Mouse (Mus musculus): Measurements from ENCODE around the gene Alkbh7. TPM values are rescaled to one million over a fixed set of nuclear protein-coding genes. Genes with fewer than 3 reads are reported as not detected.
A peak's percentile ranks its signal among the peaks of the same experiment; 100 is the strongest.

The Alkbh7 gene
- total RNA-seq, 2 experiments from 2014 or later = 23.3 to 25.2 TPM

DNA sequence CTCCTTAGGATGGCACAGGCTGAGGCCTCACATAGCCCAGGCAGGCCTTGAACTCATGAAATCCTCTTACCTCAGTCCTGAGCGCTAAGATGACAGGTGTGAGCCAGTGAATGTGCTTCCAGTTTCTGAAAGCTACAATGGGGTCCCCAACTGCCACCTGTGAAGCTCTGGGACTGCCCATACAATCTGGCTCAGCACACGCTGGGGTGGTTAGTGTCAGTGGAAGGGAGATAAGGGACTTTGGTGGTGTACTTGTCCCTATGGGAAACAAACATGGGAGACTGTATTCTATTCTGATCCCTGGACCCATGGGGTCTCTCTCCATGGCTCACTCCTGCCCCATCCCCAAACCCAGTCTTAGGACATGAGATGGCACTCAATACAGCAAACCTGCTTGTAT, 22.6 kb downstream of the Alkbh7 start:
- intact Hi-C loops (cut with DNase I; ENCODE audit: low total_unique reads) = no loop called here
- no peak for DNase-seq

DNA sequence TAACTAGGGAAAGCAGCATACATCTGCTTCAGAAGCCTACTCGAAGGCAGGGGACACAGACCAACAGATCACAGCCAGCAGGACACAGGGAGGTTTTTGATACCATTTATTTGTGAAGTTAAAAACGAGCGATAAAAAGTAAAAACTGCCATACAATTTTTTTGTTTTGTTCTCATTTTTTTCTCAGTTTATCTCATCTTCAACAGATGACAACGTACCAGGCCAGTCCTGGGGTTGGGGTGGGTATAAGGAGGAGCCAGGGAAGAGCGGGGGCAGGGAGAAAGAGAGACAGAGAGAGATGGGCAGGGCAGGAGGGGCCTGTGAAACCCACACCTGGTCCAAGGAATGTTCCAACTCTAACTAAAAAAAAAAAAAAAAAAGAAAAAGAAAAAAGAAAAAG, 23.8 kb downstream of the Alkbh7 start:
- no peak for DNase-seq
- intact Hi-C loops (cut with DNase I; ENCODE audit: low total_unique reads) = no loop called here

DNA sequence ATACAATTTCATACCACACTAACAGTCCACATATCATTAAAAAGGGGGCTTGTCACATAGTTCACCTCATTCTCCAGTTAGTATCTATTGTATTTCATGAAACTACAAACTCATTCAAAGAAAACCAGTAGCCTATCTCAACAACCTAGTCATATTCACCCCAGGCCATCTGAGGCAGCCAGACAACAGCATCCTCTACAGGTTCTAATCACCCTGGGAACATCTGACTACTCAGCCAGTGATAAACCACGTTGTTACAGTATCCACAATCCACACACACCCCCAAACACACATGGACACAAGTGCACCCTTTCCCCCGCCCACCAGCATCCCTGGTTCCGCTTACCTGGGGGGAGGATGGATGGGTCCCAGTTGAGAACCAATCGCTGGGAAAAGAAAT, 30.3 kb downstream of the Alkbh7 start:
- intact Hi-C loops (cut with DNase I; ENCODE audit: low total_unique reads) = no loop called here

DNA sequence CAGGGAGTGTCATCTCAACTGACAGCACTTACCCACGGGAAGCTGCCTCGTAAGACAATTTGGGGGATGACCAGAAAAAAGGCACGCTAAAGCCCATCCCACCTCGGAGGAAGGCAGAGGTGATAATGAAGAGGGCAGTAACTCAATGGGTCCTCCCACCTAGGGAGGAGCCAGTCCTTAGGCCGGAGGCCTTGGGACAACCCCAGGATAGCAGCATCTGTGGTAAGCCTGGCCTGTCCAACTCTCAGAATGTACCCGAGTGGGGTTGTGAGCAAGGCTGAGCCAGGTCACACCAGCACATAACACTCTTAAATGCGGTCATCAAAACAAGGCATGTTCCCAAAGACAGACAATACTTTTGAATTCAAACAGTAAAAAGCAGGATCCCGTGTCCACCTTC, 32.6 kb downstream of the Alkbh7 start:
- DNase-seq = no peak
- intact Hi-C loops (cut with DNase I; ENCODE audit: low total_unique reads) = no loop called here

More for the DNA sequence above, 30.3 kb downstream of the Alkbh7 start:
- DNase-seq = no peak

DNA sequence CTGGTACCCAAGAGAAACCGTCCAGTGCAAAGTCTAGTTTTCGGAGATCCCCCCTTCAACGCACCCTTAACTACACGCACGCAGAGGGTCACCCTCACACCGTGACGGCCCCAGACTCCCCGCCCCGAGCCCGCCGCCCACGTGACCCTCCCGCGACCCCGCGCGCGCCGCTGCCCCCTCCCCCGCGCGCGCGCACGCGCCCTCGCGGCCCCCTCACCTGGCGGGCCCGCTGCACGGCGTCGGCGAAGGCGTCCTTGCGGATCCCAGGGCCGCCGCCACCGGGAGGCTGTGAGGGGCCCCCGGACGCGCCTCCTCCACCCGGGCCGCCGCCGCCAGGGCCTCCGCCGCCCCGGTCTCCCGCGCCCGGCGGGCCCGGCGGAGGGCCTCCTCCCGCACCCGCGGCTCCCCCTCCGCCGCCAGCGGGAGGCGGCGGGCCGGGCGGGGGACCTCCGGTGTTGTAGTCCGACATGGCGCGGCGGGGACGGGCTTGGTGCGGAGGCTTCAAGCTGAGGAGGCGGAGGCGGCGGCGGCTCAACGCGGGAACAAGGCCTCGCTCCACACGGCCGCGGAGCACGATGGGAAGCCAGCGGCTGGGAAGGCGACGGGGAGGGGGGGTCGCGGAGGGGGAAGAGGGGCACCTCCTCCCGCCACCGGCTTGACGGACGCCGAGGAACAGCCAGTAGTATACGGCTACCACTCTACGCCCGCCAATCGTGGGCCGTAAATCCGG, 34.0 kb downstream of the Alkbh7 start, which contains the start of gene Khsrp:
Gene Khsrp, minus strand, starts transcription at position 592 of the 730 bp plus-strand sequence.
- DNase-seq = peak; percentile 47

DNA sequence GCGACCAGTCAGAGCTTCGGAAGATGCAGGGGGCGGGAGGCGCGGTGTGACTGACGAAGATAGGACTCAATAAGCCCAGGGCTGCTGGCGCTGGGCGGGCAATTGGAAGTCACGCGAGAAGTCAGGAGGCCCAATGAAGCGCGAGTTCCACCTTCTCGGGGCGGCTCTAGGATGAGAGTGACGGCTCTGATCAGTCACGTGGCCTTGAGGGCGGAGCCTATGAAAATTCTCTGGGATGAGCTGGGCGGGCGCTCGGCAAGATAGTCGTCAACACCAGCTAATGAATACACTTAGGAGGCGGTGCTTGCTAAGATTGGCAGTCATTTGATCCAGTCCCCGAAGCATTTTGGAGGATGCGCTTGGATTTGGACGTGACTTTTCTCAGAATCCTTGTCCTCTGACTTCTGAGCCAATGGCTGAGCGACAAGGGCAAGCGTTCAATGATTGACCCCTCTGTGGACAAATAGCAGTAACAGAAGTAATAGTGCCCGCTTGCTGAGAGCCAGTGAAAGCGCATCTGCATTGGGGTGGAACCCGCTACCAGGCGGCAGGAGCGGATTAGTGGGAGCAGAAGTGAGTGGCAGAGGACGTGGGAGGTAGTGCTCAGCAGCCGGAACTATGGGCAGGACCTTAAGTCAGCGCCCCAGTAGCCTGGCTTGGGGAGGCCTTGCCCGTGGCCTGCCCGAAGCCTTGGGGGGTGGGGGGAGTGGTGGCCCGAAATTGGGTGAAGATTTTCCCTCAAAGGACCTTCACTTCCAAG, 34.7 kb downstream of the Alkbh7 start:
- peak; percentile 99 for DNase-seq
- intact Hi-C loops (cut with DNase I; ENCODE audit: low total_unique reads) = no loop called here

More for the DNA sequence above, 34.0 kb downstream of the Alkbh7 start, which contains the start of gene Khsrp:
- intact Hi-C loops (cut with DNase I; ENCODE audit: low total_unique reads) = no loop called here

DNA sequence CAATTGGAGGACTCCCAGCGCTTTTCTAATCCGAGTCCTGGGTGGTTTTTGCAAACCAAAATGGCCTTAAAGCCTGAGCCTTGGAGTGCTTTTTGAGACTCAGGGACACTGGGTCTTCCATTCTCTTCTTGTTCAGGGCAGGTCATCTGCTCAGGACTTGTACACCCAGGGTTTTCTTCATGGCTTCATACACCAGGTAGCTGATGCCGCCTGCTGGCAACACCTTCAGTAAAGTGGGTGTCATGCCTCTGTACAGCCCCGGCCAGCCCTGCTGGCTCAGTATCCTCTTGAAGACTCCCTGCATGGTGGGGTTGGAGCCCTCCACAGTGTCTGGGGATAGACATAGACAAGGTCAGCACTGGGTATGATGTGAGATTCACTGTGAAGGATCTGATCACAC, 35.7 kb downstream of the Alkbh7 start:
- no peak for DNase-seq
- intact Hi-C loops (cut with DNase I; ENCODE audit: low total_unique reads) = no loop called here

DNA sequence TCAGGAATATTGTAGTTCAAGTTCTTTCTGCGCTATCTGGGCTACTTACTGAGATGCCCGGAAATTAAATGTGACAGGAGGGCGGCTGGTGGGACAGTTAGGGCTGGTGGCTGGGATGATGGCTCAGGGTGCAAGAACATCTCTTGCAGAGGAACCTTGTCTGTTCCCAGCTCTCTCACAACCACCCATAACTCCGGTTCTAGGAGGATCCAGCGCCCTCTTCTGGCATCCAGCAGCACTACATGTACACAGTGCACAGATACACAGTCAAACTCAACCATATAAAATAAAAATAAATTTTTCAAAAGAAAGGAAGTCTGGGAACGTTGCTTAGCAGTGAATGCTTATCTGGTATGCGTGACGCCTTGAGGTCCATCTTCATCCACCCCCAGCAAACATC, 41.8 kb downstream of the Alkbh7 start:
- no peak for DNase-seq
- intact Hi-C loops (cut with DNase I; ENCODE audit: low total_unique reads) = no loop called here

DNA sequence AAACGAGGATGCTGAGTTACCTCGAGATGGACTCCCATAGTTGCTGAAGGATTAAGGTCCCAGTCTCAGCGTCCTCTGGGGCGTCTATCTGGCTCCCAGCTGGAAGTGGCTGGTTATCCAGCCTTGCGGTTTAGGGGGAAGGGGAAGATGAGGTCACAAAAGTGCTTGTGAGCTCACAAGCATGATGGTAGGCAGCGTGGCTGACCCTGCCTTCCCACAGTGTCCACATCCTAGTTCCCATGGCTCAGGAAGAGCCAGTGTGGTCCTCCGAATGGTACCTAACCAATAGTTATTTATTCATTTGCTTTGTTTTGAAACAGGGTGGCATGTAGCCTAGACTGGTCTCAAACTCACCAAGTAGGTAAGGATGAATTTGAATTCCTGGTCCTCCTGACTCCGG, 44.4 kb downstream of the Alkbh7 start, which contains the start of gene Slc25a41:
Gene Slc25a41, minus strand, starts transcription at position 101 of the 400 bp plus-strand sequence.
- intact Hi-C loops (cut with DNase I; ENCODE audit: low total_unique reads) = no loop called here
- DNase-seq = no peak

DNA sequence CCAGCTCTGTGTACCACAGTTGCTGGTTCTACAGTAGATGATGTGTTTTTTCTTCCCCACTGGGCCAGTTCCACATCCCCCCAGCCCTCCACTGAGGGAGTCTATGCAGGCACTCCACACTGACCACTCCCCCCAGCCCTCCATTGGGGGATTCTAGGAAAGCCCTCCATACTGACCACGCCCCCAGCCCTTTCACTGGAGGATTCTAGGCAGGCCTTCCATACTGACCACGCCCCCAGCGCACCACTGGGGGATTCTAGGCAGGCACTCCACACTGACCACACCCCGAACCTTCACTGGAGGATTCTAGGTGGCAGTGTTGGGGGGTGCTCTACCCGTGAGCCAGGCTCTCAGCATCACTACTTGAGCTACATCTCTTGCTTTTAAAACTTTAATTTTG, 50.3 kb downstream of the Alkbh7 start:
- DNase-seq = no peak
- intact Hi-C loops (cut with DNase I; ENCODE audit: low total_unique reads) = no loop called here

DNA sequence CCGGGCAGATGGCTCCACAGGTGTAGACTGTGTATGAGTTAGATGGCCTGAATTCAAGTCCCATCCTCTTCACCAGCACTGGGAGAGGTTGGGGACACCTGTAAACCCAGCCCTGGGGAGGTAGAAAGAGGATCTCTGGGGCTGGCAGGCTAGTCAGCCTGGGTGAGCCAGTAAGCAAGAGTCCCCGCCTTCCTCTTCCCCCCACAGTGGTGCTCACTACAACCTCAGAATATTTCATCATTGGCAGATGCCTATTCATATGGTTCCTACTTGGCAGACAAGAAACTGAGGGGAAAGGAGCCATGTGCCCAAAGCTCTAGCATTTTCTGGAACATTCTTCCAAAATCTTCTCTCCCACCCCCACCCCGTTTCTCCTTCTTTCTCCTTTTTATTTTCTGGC, 51.7 kb downstream of the Alkbh7 start:
- intact Hi-C loops (cut with DNase I; ENCODE audit: low total_unique reads) = no loop called here

More for the DNA sequence above, 51.7 kb downstream of the Alkbh7 start:
- no peak for DNase-seq

Other genes starting within 250 kb of the Alkbh7 start
- gene Nrtn, start 239.8 kb upstream of the Alkbh7 start, total RNA-seq (2021) = 1 to 10 TPM in 1 of 2 experiments, under 1 TPM in 1; 0.47 to 1.4 TPM
- gene Dus3l, start 232.6 kb upstream of the Alkbh7 start, total RNA-seq (2021) = 10 to 100 TPM; 12.9 to 13.2 TPM
- gene Prr22, start 227.1 kb upstream of the Alkbh7 start, total RNA-seq (2021) = under 1 TPM in 1 of 2 experiments, not detected in 1; 0.14 TPM
- gene Rfx2, start 166.3 kb upstream of the Alkbh7 start, total RNA-seq (2021) = 1 to 10 TPM; 3.3 to 4.7 TPM
- not detected for gene Acsbg2, start 122.9 kb upstream of the Alkbh7 start, total RNA-seq (2021)
- not detected for gene 1700061G19Rik, start 121.9 kb upstream of the Alkbh7 start, total RNA-seq (2021)
- gene Mllt1, start 61.9 kb upstream of the Alkbh7 start, total RNA-seq (2021) = 10 to 100 TPM; 13.9 to 17.1 TPM
- gene Acer1, start 15.2 kb upstream of the Alkbh7 start, total RNA-seq (2021) = not detected
- 10 to 100 TPM; 32.7 to 33.3 TPM for gene Clpp, start 7.0 kb upstream of the Alkbh7 start, total RNA-seq (2021)
- gene Pspn, start 2.7 kb downstream of the Alkbh7 start, total RNA-seq (2021) = not detected
- 10 to 100 TPM; 20.6 to 23.6 TPM for gene Gtf2f1, start 13.9 kb downstream of the Alkbh7 start, total RNA-seq (2021)
- gene Gm17949, start 14.1 kb downstream of the Alkbh7 start, total RNA-seq (2021) = not detected
- 10 to 100 TPM; 31.9 to 36.4 TPM for gene Khsrp, start 34.2 kb downstream of the Alkbh7 start, total RNA-seq (2021)
- not detected for gene Slc25a41, start 44.3 kb downstream of the Alkbh7 start, total RNA-seq (2021)
- under 1 TPM; 0.53 to 0.68 TPM for gene Crb3, start 61.8 kb downstream of the Alkbh7 start, total RNA-seq (2021)
- 10 to 100 TPM; 31.7 to 38.2 TPM for gene Slc25a23, start 62.5 kb downstream of the Alkbh7 start, total RNA-seq (2021)
- under 1 TPM; 0.51 to 0.58 TPM for gene Dennd1c, start 81.2 kb downstream of the Alkbh7 start, total RNA-seq (2021)
- 1 to 10 TPM; 1.5 to 3.3 TPM for gene Tubb4a, start 90.4 kb downstream of the Alkbh7 start, total RNA-seq (2021)
- 1 to 10 TPM in 1 of 2 experiments, under 1 TPM in 1; 0.82 to 1.0 TPM for gene Tnfsf9, start 108.0 kb downstream of the Alkbh7 start, total RNA-seq (2021)
- not detected for gene Cd70, start 152.4 kb downstream of the Alkbh7 start, total RNA-seq (2021)
- not detected for gene Tnfsf14, start 196.8 kb downstream of the Alkbh7 start, total RNA-seq (2021)
- gene C3, start 230.8 kb downstream of the Alkbh7 start, total RNA-seq (2021) = 1 to 10 TPM in 1 of 2 experiments, under 1 TPM in 1; 0.60 to 1.2 TPM

All from gastrocnemius, postnatal 14 days (tissue).